Mouse (Mus musculus) limb, embryonic 13.5 days (tissue): ENCODE measurements around the gene Syt7. TPM values are rescaled to one million over a fixed set of nuclear protein-coding genes. Genes with fewer than 3 reads are reported as not detected.

Source experiments
- ATAC-seq: fragments of 200-750 bp; cut with Nextera tagmentation; 2 replicates; pipeline ENCODE4 v1.8.0; 2017; ENCODE audit warnings: low read depth, moderate number of reproducible peaks, moderate TSS enrichment; ENCODE audit not compliant: low FRiP score
- H3K27ac ChIP-seq: fragments of 300-500 bp; sonication (generic); 2 replicates; pipeline ENCODE4 v1.5.1; 2015; ENCODE audit warnings: inconsistent platforms, mild to moderate bottlenecking, moderate library complexity
- H3K27me3 ChIP-seq: fragments of 300-500 bp; sonication (generic); 2 replicates; pipeline ENCODE4 v1.6.1; 2015; ENCODE audit warnings: mild to moderate bottlenecking, inconsistent platforms
- H3K36me3 ChIP-seq: fragments of 300-500 bp; sonication (generic); 2 replicates; pipeline ENCODE4 v1.6.1; 2015; ENCODE audit warnings: inconsistent platforms, mild to moderate bottlenecking, moderate library complexity
- H3K4me1 ChIP-seq: fragments of 300-500 bp; sonication (generic); 2 replicates; pipeline ENCODE4 v1.6.1; 2015; ENCODE audit warnings: inconsistent platforms
- H3K4me2 ChIP-seq: fragments of 300-500 bp; sonication (generic); replicated peaks from 2 replicates; pipeline ENCODE4 v1.6.1; 2015; ENCODE audit warnings: inconsistent platforms, mild to moderate bottlenecking, moderate library complexity
- H3K4me3 ChIP-seq: fragments of 300-500 bp; sonication (generic); 2 replicates; pipeline ENCODE4 v1.5.1; 2015; ENCODE audit warnings: moderate library complexity, mild to moderate bottlenecking, inconsistent platforms
- H3K9ac ChIP-seq: fragments of 300-500 bp; sonication (generic); 2 replicates; pipeline ENCODE4 v1.6.1; 2015; ENCODE audit warnings: mild to moderate bottlenecking, inconsistent platforms
- H3K9me3 ChIP-seq: fragments of 300-500 bp; sonication (generic); 2 replicates; pipeline ENCODE4 v1.6.1; 2016; ENCODE audit warnings: inconsistent platforms
- WGBS: fragments of 180-500 bp; shearing (Covaris S2); methylation state at CpG from one replicate; pipeline ENCODE4 v1.1.7; 2015; 5-methylcytosine and 5-hydroxymethylcytosine counted together
- polyA plus RNA-seq: library from polyadenylated mRNA; unstranded; fragments of >200 nt; fragmentation: Nextera tagmentation; extraction: Ambion mirVana; gene quantifications from 2 replicates; pipeline ENCODE4 v1.2.1, GENCODE M21; 2015

The Syt7 gene
- polyA plus RNA-seq, 1 experiment from 2014 or later: 1.1 TPM

DNA sequence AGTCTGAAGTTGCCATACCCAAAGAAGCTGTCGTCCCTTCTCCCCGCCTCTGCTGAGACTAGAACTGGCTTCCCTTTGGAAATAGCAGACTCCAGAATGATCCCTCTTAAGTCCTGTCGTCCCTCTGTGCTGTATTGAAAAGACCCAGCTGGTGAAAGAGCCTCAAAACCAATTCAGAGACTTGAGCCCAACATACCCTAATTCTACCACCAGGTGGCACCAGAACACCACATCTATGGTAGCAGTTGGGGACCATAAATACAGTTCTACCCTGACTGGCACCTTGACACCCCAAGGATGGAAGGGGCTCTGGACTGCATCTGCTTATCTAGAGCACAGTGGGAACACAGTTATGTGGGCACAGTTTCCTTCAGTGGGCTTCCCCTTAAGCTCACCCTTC lies 60.8 kb downstream of the Syt7 start:
- H3K4me1 ChIP-seq: no peaks in the 10 kb centered on the region
- H3K9me3 ChIP-seq: no peaks in the 10 kb centered on the region
- peak; percentile 46; the same call in 1 of the 2 replicates for ATAC-seq
- H3K36me3 ChIP-seq: no peaks in the 10 kb centered on the region
- H3K4me2 ChIP-seq: no peak overlapping the region
- H3K9ac ChIP-seq: no peak overlapping the region
- no peak overlapping the region for H3K27ac ChIP-seq
- H3K27me3 ChIP-seq: peaks cover 34% of the 10 kb centered on the region
- 8% methylated on average over 3 of the region's 3 CpGs for WGBS
- H3K4me3 ChIP-seq: no peak overlapping the region

DNA sequence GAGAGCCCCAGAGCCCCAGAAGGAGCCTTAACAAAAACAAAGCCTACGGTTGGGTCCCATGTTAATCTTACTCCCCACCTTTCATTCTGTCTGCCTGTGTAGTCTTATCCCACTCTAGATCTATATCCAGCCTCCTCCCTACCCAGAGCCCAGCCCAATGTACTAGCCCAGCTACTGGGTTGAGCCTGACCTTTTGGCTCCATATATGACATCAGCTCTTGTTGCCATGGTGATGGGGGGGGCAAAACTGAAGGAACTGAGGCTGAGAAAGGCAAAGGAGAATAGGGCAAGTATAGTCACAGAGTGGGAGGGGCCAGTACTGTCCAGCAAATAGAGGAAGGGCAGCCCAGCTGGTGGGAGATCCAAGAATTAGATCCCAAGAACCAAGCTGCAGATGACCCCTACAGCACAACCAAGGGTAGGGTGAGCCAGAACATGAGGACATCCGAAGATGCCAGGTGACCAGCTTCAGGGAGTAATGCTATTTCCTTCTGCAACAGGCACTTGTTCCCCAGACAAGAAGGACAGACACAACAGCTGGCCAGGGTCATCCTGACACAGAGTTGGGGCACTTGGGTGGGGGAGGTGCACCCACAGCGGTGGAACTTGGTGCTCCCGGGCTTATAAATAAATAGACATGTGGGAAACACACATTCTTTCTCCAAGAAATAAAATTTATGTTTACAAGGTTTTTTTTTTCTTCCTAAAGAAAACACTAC lies 66.0 kb downstream of the Syt7 start:
- H3K4me2 ChIP-seq: no peak overlapping the region
- ATAC-seq: no peak
- H3K4me3 ChIP-seq: no peak overlapping the region
- H3K9ac ChIP-seq: no peak overlapping the region
- H3K27ac ChIP-seq: no peak overlapping the region
- no peaks in the 10 kb centered on the region for H3K36me3 ChIP-seq
- WGBS: 56% methylated on average over 4 of the region's 4 CpGs
- peaks cover 24% of the 10 kb centered on the region for H3K4me1 ChIP-seq
- no peaks in the 10 kb centered on the region for H3K9me3 ChIP-seq
- peaks cover 86% of the 10 kb centered on the region for H3K27me3 ChIP-seq

GRCm38 (mm10) chr19:10455437-10455806 lies 66.5 kb downstream of the Syt7 start:
- no peak overlapping the region for H3K27ac ChIP-seq
- no peak overlapping the region for H3K9ac ChIP-seq
- H3K4me2 ChIP-seq: no peak overlapping the region
- H3K9me3 ChIP-seq: no peaks in the 10 kb centered on the region
- ATAC-seq: no peak
- peaks cover 91% of the 10 kb centered on the region for H3K27me3 ChIP-seq
- WGBS: 79% methylated on average over 3 of the region's 3 CpGs
- no peak overlapping the region for H3K4me3 ChIP-seq
- no peaks in the 10 kb centered on the region for H3K36me3 ChIP-seq
- peaks cover 24% of the 10 kb centered on the region for H3K4me1 ChIP-seq

DNA sequence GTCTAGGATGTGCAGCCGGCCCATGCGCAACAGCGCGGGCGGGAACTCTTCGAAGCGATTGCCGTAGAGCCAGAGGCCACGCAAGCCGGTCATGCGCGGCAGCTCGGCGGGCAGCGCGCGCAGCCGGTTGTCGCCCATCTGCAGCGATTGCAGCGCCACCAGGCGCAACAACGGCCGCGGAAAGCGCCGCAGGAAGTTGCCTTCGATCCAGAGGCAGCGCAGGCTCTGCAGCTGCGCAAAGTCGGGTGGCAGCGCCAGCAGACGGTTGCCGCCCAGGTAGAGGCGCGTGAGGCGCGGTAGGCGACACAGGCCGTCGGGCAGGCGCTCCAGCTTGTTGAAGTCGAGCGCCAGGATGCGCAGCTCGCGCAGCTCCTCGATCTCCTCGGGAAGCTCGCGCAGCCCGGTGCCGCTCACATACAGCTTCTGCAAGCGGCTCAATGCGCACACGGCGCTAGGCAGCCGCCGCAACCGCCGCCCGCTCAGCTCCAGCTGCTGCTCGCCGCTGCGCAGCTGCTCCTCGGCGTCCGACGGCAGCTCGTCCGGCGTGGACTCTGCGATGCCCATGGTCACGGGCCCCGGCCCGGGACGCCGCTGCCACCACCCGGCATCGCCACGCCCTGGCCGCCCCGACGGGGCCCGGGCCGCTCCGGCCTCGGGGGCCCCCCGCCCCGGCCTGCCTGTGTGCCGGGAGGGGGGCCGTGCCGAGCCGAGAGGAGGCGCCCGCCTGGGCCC lies 68.0 kb downstream of the Syt7 start, which contains the start of gene Lrrc10b:
TSS of gene Lrrc10b (minus strand) at position 722 of the 732 bp plus-strand sequence.
- Histone ChIP-seq H3K4me1 (peaks cover 24% of the 10 kb centered on the region), H3K4me2 (peak within 1 kb of the TSS; percentile 86), H3K9ac (peak within 1 kb of the TSS; percentile 58), H3K4me3 (peak within 1 kb of the TSS; percentile 57), H3K9me3 (no peaks in the 10 kb centered on the region), H3K27ac (no peak within 1 kb of the TSS), H3K27me3 (peaks cover 97% of the 10 kb centered on the region), H3K36me3 (no peaks in the 10 kb centered on the region)
- peak; percentile 72 for ATAC-seq
- WGBS: under 1% methylated on average over 89 of the region's 96 CpGs

- Histone ChIP-seq H3K9ac (peak overlapping the region; percentile 58), H3K27me3 (peaks cover 97% of the 10 kb centered on the region), H3K4me3 (peak overlapping the region; percentile 57), H3K4me1 (peaks cover 28% of the 10 kb centered on the region), H3K4me2 (peak overlapping the region; percentile 86), H3K9me3 (no peaks in the 10 kb centered on the region), H3K36me3 (no peaks in the 10 kb centered on the region), H3K27ac (no peak overlapping the region)
- ATAC-seq: peak; percentile 90
- under 1% methylated on average over 34 of the region's 34 CpGs for WGBS
These were observed 68.6 kb downstream of the Syt7 start for GRCm38 (mm10) chr19:10457484-10457800.

DNA sequence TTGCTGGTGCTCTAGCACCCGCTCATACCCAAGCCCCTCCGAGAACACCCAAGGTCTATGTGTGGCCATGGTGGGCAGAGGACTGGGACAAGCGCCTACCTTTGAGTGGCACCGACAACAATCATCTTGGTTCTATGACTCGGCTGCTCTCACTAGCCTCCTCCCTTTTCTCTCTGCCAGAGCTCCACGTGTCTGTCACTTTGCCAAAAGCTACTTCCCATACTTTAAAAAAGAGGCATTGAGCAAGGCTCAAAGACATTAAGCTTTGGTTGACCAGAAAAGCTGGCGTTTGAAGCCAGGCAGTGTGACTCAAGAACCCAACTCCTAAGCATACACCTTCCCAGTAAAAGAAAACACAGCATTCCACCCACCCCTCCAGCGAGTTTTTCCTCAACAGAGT lies 69.2 kb downstream of the Syt7 start:
- ATAC-seq: no peak
- Histone ChIP-seq H3K27ac (no peak overlapping the region), H3K9ac (no peak overlapping the region), H3K36me3 (no peaks in the 10 kb centered on the region), H3K4me2 (peak overlapping the region; percentile 86), H3K27me3 (peaks cover 97% of the 10 kb centered on the region), H3K9me3 (no peaks in the 10 kb centered on the region), H3K4me1 (peaks cover 29% of the 10 kb centered on the region), H3K4me3 (peak overlapping the region; percentile 57)
- WGBS: 25% methylated on average over 8 of the region's 8 CpGs

- peaks cover 87% of the 10 kb centered on the region for H3K27me3 ChIP-seq
- H3K4me2 ChIP-seq: no peak overlapping the region
- no peaks in the 10 kb centered on the region for H3K36me3 ChIP-seq
- 44% methylated on average over 11 of the region's 11 CpGs for WGBS
- no peak overlapping the region for H3K4me3 ChIP-seq
- peaks cover 29% of the 10 kb centered on the region for H3K4me1 ChIP-seq
- no peak overlapping the region for H3K27ac ChIP-seq
- H3K9ac ChIP-seq: no peak overlapping the region
- no peak for ATAC-seq
- no peaks in the 10 kb centered on the region for H3K9me3 ChIP-seq
These were observed 71.0 kb downstream of the Syt7 start for GRCm38 (mm10) chr19:10459907-10460306.

GRCm38 (mm10) chr19:10461584-10461983 lies 72.7 kb downstream of the Syt7 start:
- no peak for ATAC-seq
- no peak overlapping the region for H3K4me2 ChIP-seq
- no peak overlapping the region for H3K9ac ChIP-seq
- H3K4me1 ChIP-seq: peaks cover 23% of the 10 kb centered on the region
- no peak overlapping the region for H3K4me3 ChIP-seq
- H3K27me3 ChIP-seq: peaks cover 71% of the 10 kb centered on the region
- H3K9me3 ChIP-seq: no peaks in the 10 kb centered on the region
- H3K27ac ChIP-seq: no peak overlapping the region
- 46% methylated on average over 7 of the region's 7 CpGs for WGBS
- no peaks in the 10 kb centered on the region for H3K36me3 ChIP-seq

- Histone ChIP-seq H3K27me3 (peaks cover 42% of the 10 kb centered on the region), H3K4me2 (no peak overlapping the region), H3K4me1 (peaks cover 6% of the 10 kb centered on the region; the same call in 1 of the 2 replicates), H3K36me3 (no peaks in the 10 kb centered on the region), H3K9ac (no peak overlapping the region), H3K27ac (no peak overlapping the region), H3K4me3 (no peak overlapping the region), H3K9me3 (no peaks in the 10 kb centered on the region)
- WGBS: 24% methylated on average over 4 of the region's 4 CpGs
- no peak for ATAC-seq
These were observed 75.5 kb downstream of the Syt7 start for GRCm38 (mm10) chr19:10464427-10464826.

- Histone ChIP-seq H3K4me1 (no peaks in the 10 kb centered on the region), H3K27me3 (peaks cover 3% of the 10 kb centered on the region; the same call in 1 of the 2 replicates), H3K27ac (no peak overlapping the region), H3K9ac (no peak overlapping the region), H3K36me3 (no peaks in the 10 kb centered on the region), H3K4me3 (no peak overlapping the region), H3K4me2 (no peak overlapping the region), H3K9me3 (no peaks in the 10 kb centered on the region)
- 48% methylated on average over 8 of the region's 8 CpGs for WGBS
- no peak for ATAC-seq
These were observed 80.3 kb downstream of the Syt7 start for GRCm38 (mm10) chr19:10469171-10469658.

DNA sequence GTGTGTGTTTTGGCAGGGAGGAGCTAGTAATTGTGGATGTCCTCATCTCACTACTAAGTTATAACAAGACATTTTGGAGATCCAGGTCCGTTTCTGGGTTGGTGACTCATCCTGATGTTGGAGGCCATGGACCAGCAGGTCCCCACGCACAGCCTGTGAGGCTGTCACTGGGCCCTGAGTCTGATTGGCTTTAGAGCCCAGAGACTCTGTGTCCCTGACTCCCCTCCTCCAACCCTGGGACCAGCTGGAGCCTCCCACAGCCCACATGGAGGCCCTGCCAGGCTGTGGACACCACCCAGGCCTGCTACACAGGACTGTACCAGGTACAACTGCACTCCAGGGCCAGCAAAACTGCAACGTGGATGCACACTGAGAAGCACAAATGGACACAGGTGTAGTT lies 84.1 kb downstream of the Syt7 start:
- H3K27me3 ChIP-seq: peaks cover 3% of the 10 kb centered on the region; the same call in 1 of the 2 replicates
- 69% methylated on average over 3 of the region's 3 CpGs for WGBS
- ATAC-seq: no peak

GRCm38 (mm10) chr19:10473779-10474178 lies 84.9 kb downstream of the Syt7 start:
- no peak for ATAC-seq
- no peaks in the 10 kb centered on the region for H3K36me3 ChIP-seq
- peaks cover 3% of the 10 kb centered on the region; the same call in 1 of the 2 replicates for H3K27me3 ChIP-seq
- no peak overlapping the region for H3K4me3 ChIP-seq
- H3K4me1 ChIP-seq: no peaks in the 10 kb centered on the region
- H3K27ac ChIP-seq: no peak overlapping the region
- H3K9me3 ChIP-seq: no peaks in the 10 kb centered on the region
- no peak overlapping the region for H3K4me2 ChIP-seq
- 24% methylated on average over 6 of the region's 6 CpGs for WGBS
- H3K9ac ChIP-seq: no peak overlapping the region

More for the DNA sequence above, 84.1 kb downstream of the Syt7 start:
- no peak overlapping the region for H3K4me2 ChIP-seq
- H3K9me3 ChIP-seq: no peaks in the 10 kb centered on the region
- H3K27ac ChIP-seq: no peak overlapping the region
- no peak overlapping the region for H3K4me3 ChIP-seq
- no peaks in the 10 kb centered on the region for H3K36me3 ChIP-seq
- H3K9ac ChIP-seq: no peak overlapping the region
- H3K4me1 ChIP-seq: no peaks in the 10 kb centered on the region
